Mouse (Mus musculus): ENCODE measurements at regions not wholly inside any gene's neighbourhood (a gene's known extent, or its start where the extent isn't known, plus 50 kb on each side); places are given as distances from the start of the nearest gene placed in this dataset.

GRCm38 (mm10) chr3:146348921-146349320 is 55.5 kb upstream of the Ssx2ip start:
- Histone ChIP-seq H3K9me3 (no peaks in the 10 kb centered on the region), H3K36me3 (no peaks in the 10 kb centered on the region), H3K4me1 (0 out of 2 replicates have a peak, but pooled peaks cover 8% of the 10 kb centered on the region), H3K27ac (no peak overlapping the region), H3K27me3 (replicated peaks) (no peaks in the 10 kb centered on the region), H3K4me2 (replicated peaks) (no peak overlapping the region), H3K9ac (no peak overlapping the region), H3K4me3 (no peak overlapping the region)
- no peak for ATAC-seq (ENCODE audit: low FRiP score, low read depth)
- WGBS = 89% methylated on average over 8 of the region's 8 CpGs

GRCm38 (mm10) chr3:146349393-146349792 is 55.0 kb upstream of the Ssx2ip start:
- 80% methylated on average over 8 of the region's 8 CpGs for WGBS

GRCm38 (mm10) chr3:146350126-146350525 is 54.3 kb upstream of the Ssx2ip start:
- Histone ChIP-seq H3K27me3 (replicated peaks) (no peaks in the 10 kb centered on the region), H3K9me3 (no peaks in the 10 kb centered on the region), H3K4me1 (0 out of 2 replicates have a peak, but pooled peaks cover 8% of the 10 kb centered on the region), H3K4me2 (replicated peaks) (no peak overlapping the region), H3K4me3 (no peak overlapping the region), H3K36me3 (no peaks in the 10 kb centered on the region), H3K9ac (no peak overlapping the region), H3K27ac (no peak overlapping the region)
- WGBS = 92% methylated on average over 9 of the region's 9 CpGs
- no peak for ATAC-seq (ENCODE audit: low FRiP score, low read depth)

More at GRCm38 (mm10) chr3:146349393-146349792, 55.0 kb upstream of the Ssx2ip start:
- no peak overlapping the region for H3K27ac ChIP-seq
- H3K4me1 ChIP-seq = 0 out of 2 replicates have a peak, but pooled peaks cover 8% of the 10 kb centered on the region
- H3K4me2 ChIP-seq (replicated peaks) = no peak overlapping the region
- no peak overlapping the region for H3K9ac ChIP-seq
- H3K4me3 ChIP-seq = no peak overlapping the region
- H3K36me3 ChIP-seq = no peaks in the 10 kb centered on the region
- H3K9me3 ChIP-seq = no peaks in the 10 kb centered on the region
- no peak for ATAC-seq (ENCODE audit: low FRiP score, low read depth)
- no peaks in the 10 kb centered on the region for H3K27me3 ChIP-seq (replicated peaks)

- no peak for ATAC-seq (ENCODE audit: low FRiP score, low read depth)
- no peak overlapping the region for H3K4me2 ChIP-seq (replicated peaks)
- H3K27ac ChIP-seq = no peak overlapping the region
- H3K9ac ChIP-seq = no peak overlapping the region
- H3K4me3 ChIP-seq = no peak overlapping the region
- H3K4me1 ChIP-seq = no peaks in the 10 kb centered on the region
- no peaks in the 10 kb centered on the region for H3K9me3 ChIP-seq
- no peaks in the 10 kb centered on the region for H3K27me3 ChIP-seq (replicated peaks)
- WGBS = 97% methylated on average over 1 of the region's 1 CpGs
- no peaks in the 10 kb centered on the region for H3K36me3 ChIP-seq
These were observed 53.0 kb upstream of the Ssx2ip start for GRCm38 (mm10) chr3:146351468-146351867.

- Histone ChIP-seq H3K27ac (no peak overlapping the region), H3K9ac (no peak overlapping the region), H3K4me3 (no peak overlapping the region), H3K4me2 (replicated peaks) (no peak overlapping the region), H3K27me3 (replicated peaks) (no peaks in the 10 kb centered on the region), H3K9me3 (no peaks in the 10 kb centered on the region), H3K36me3 (no peaks in the 10 kb centered on the region), H3K4me1 (no peaks in the 10 kb centered on the region)
- WGBS = 84% methylated on average over 4 of the region's 4 CpGs
- no peak for ATAC-seq (ENCODE audit: low FRiP score, low read depth)
These were observed 52.3 kb upstream of the Ssx2ip start for GRCm38 (mm10) chr3:146352187-146352586.

- no peaks in the 10 kb centered on the region for H3K9me3 ChIP-seq
- H3K9ac ChIP-seq = no peak overlapping the region
- no peaks in the 10 kb centered on the region for H3K27me3 ChIP-seq (replicated peaks)
- no peaks in the 10 kb centered on the region for H3K36me3 ChIP-seq
- no peak overlapping the region for H3K4me2 ChIP-seq (replicated peaks)
- no peak overlapping the region for H3K4me3 ChIP-seq
- H3K4me1 ChIP-seq = no peaks in the 10 kb centered on the region
- no peak for ATAC-seq (ENCODE audit: low FRiP score, low read depth)
- WGBS = 90% methylated on average over 4 of the region's 4 CpGs
- H3K27ac ChIP-seq = no peak overlapping the region
These were observed 50.5 kb upstream of the Ssx2ip start for GRCm38 (mm10) chr3:146353961-146354360.

Measured in neural tube, embryonic 12.5 days (tissue).